Mouse (Mus musculus) embryo, embryonic 10.5 days (tissue): Measurements from ENCODE around the gene Oasl1.
"Not testable (repeated sequence)": the region's sequence is repeated elsewhere in the genome, so short reads cannot be mapped to it uniquely, and the experiment has no call there.

Experiments
- DNase-seq: peaks from one replicate; pipeline ENCODE4 v3.0.0-alpha.2; 2015; ENCODE audit warnings: low spot score

The Oasl1 gene

GRCm38 (mm10) chr5:114922998-114923473 is at the start of gene Oasl1:
TSS of gene Oasl1 (plus strand) at chr5:114923240.
- DNase-seq, result no peak

GRCm38 (mm10) chr5:114875858-114876257 is 47.2 kb upstream of the Oasl1 start:
- peak; percentile 30 for DNase-seq

GRCm38 (mm10) chr5:114876331-114876730 is 46.7 kb upstream of the Oasl1 start:
- no peak for DNase-seq

- no peak for DNase-seq
Observed at GRCm38 (mm10) chr5:114877487-114877886, 45.6 kb upstream of the Oasl1 start.

- DNase-seq, result no peak
Observed at GRCm38 (mm10) chr5:114879399-114879798, 43.6 kb upstream of the Oasl1 start.

- not testable (repeated sequence) for DNase-seq
Observed at GRCm38 (mm10) chr5:114882319-114882718, 40.7 kb upstream of the Oasl1 start.

- DNase-seq, result no peak
Observed at GRCm38 (mm10) chr5:114883022-114883421, 40.0 kb upstream of the Oasl1 start.

GRCm38 (mm10) chr5:114886801-114887200 is 36.2 kb upstream of the Oasl1 start:
- DNase-seq, result no peak

- no peak for DNase-seq
Observed at GRCm38 (mm10) chr5:114888995-114889394, 34.0 kb upstream of the Oasl1 start.

GRCm38 (mm10) chr5:114895542-114895941 is 27.5 kb upstream of the Oasl1 start:
- no peak for DNase-seq

- no peak for DNase-seq
Observed at GRCm38 (mm10) chr5:114896688-114897373, 26.2 kb upstream of the Oasl1 start, which contains the start of gene Oasl2. TSS of gene Oasl2 (plus strand) at chr5:114896936.

- no peak for DNase-seq
Observed at GRCm38 (mm10) chr5:114897374-114897793, 25.7 kb upstream of the Oasl1 start.

GRCm38 (mm10) chr5:114898857-114899256 is 24.2 kb upstream of the Oasl1 start:
- no peak for DNase-seq

- peak; percentile 73 for DNase-seq
Observed at GRCm38 (mm10) chr5:114902413-114902812, 20.6 kb upstream of the Oasl1 start.

- peak; percentile 30 for DNase-seq
Observed at GRCm38 (mm10) chr5:114908598-114909305, 14.3 kb upstream of the Oasl1 start.

- no peak for DNase-seq
Observed at GRCm38 (mm10) chr5:114913686-114914085, 9.4 kb upstream of the Oasl1 start.

- no peak for DNase-seq
Observed at GRCm38 (mm10) chr5:114914855-114915254, 8.2 kb upstream of the Oasl1 start.

- DNase-seq, result no peak
Observed at GRCm38 (mm10) chr5:114915854-114916253, 7.2 kb upstream of the Oasl1 start.

GRCm38 (mm10) chr5:114916777-114917176 is 6.3 kb upstream of the Oasl1 start:
- DNase-seq, result no peak

- not testable (repeated sequence) for DNase-seq
Observed at GRCm38 (mm10) chr5:114917357-114917756, 5.7 kb upstream of the Oasl1 start.

- DNase-seq, result no peak
Observed at GRCm38 (mm10) chr5:114921551-114922365, 1.3 kb upstream of the Oasl1 start.

GRCm38 (mm10) chr5:114922366-114922731 is 691 bp upstream of the Oasl1 start:
- no peak for DNase-seq
